Mouse (Mus musculus) liver, embryonic 14.5 days (tissue): Measurements from ENCODE around the gene AC124108.1.

Experiments used
- CTCF ChIP-seq: IDR thresholded peaks from 2 replicates; pipeline ENCODE4 v1.5.1; 2016; ENCODE audit warnings: antibody characterized with exemption, low read depth, control low read depth
- EP300 ChIP-seq: IDR thresholded peaks from 2 replicates; pipeline ENCODE4 v1.6.1; 2016; ENCODE audit warnings: antibody characterized with exemption, low read depth

GRCm38 (mm10) chr1:132191786-132192680, 776 bp downstream of the AC124108.1 start:
- no peak for TF ChIP-seq CTCF
- no peak for TF ChIP-seq EP300
